ENCODE assay signal across 22 mouse cellular contexts in genomic region chr3:122515568-122516326, GRCm38 (mm10).
DNase-seq lines count a peak whose midpoint lies in the region; ATAC-seq lines count a peak whose summit lies in the region.
"Had no signal": no experiment of that assay in that cellular context is flagged by ENCODE, and none has a peak within 500 bp of the region (broad histone marks: within the 10 kb centered on the region; RNA-seq: fewer than 3 reads in every experiment).

No protein-coding gene starts in this region.

- H3K9ac ChIP-seq in hindbrain, embryonic 14.5 days, result no peak overlapping the region
- H3K9ac ChIP-seq: embryonic facial prominence, embryonic 13.5 days; heart, embryonic 15.5 days; hindbrain, embryonic 13.5 days; liver, embryonic 12.5 days; lung, embryonic 14.5 days; stomach, embryonic 15.5 days had no signal

- H3K36me3 ChIP-seq in hindbrain, embryonic 10.5 days, result peaks cover 32% of the 10 kb centered on the region
- no peaks in the 10 kb centered on the region for H3K36me3 ChIP-seq in hindbrain, embryonic 14.5 days (replicated peaks; ENCODE audit: control insufficient read depth, insufficient read depth)
- H3K36me3 ChIP-seq in limb, embryonic 10.5 days, result peaks cover 9% of the 10 kb centered on the region
- H3K36me3 ChIP-seq: heart, embryonic 15.5 days; hindbrain, embryonic 13.5 days; liver, embryonic 12.5 days; stomach, embryonic 15.5 days had no signal

- H3K9me3 ChIP-seq in hindbrain, embryonic 10.5 days, result no peaks in the 10 kb centered on the region
- no peaks in the 10 kb centered on the region for H3K9me3 ChIP-seq in hindbrain, embryonic 14.5 days (ENCODE audit: control insufficient read depth, low read length)
- H3K9me3 ChIP-seq in limb, embryonic 10.5 days (replicated peaks), result no peaks in the 10 kb centered on the region
- H3K9me3 ChIP-seq: embryonic facial prominence, embryonic 13.5 days; heart, embryonic 15.5 days; hindbrain, embryonic 13.5 days; liver, embryonic 12.5 days; stomach, embryonic 15.5 days had no signal

- no peak overlapping the region for H3K4me3 ChIP-seq in hindbrain, embryonic 10.5 days
- no peak overlapping the region for H3K4me3 ChIP-seq in hindbrain, embryonic 14.5 days (replicated peaks; ENCODE audit: low read length)
- H3K4me3 ChIP-seq in limb, embryonic 10.5 days, result no peak overlapping the region
- H3K4me3 ChIP-seq: embryonic facial prominence, embryonic 13.5 days; heart, embryonic 15.5 days; hindbrain, embryonic 13.5 days; liver, embryonic 12.5 days; stomach, embryonic 15.5 days had no signal

- no peak overlapping the region for H3K4me2 ChIP-seq in hindbrain, embryonic 14.5 days (replicated peaks)
- H3K4me2 ChIP-seq: embryonic facial prominence, embryonic 13.5 days; heart, embryonic 15.5 days; hindbrain, embryonic 13.5 days; liver, embryonic 12.5 days; lung, embryonic 14.5 days; stomach, embryonic 15.5 days had no signal

- 78% methylated on average over 6 of the region's 6 CpGs for WGBS in hindbrain, embryonic 10.5 days
- WGBS in hindbrain, embryonic 14.5 days, result 87% methylated on average over 6 of the region's 6 CpGs
- 64% methylated on average over 6 of the region's 6 CpGs for WGBS in limb, embryonic 10.5 days

- DNase-seq in hindbrain, embryonic 10.5 days (ENCODE audit: low spot score), result no peak
- no peak for DNase-seq in hindbrain, embryonic 14.5 days (ENCODE audit: low spot score)
- DNase-seq in 3134 (ENCODE audit: extremely low read depth, insufficient read length, low spot score) (peak; percentile 50), 3T3-L1 (ENCODE audit: low read depth, low spot score) (peak; percentile 74)
- no peak for DNase-seq in limb, embryonic 10.5 days (ENCODE audit: low spot score)
- no peak for DNase-seq in layer of hippocampus, adult 8-10 months (ENCODE audit: low spot score in 2 of 2)
- DNase-seq in embryo, embryonic 10.5 days (ENCODE audit: low spot score), result no peak
- DNase-seq: adrenal gland, postnatal 25 days; cerebellum, adult 2 months; gastrocnemius, postnatal 36 days; kidney, adult 18-20 months; kidney, postnatal 25 days; lung, embryonic 14.5 days; midbrain, embryonic 14.5 days; right cerebral cortex, adult 18-20 months had no signal

- peak overlapping the region; percentile 36; the same call in 1 of the 2 replicates for H3K27ac ChIP-seq in hindbrain, embryonic 10.5 days
- H3K27ac ChIP-seq in hindbrain, embryonic 14.5 days, result no peak overlapping the region
- H3K27ac ChIP-seq in limb, embryonic 10.5 days, result peak overlapping the region; percentile 86
- H3K27ac ChIP-seq: embryonic facial prominence, embryonic 13.5 days; heart, embryonic 15.5 days; hindbrain, embryonic 13.5 days; liver, embryonic 12.5 days; stomach, embryonic 15.5 days had no signal

- no peaks in the 10 kb centered on the region for H3K27me3 ChIP-seq in hindbrain, embryonic 10.5 days (ENCODE audit: insufficient read depth, poor library complexity, severe bottlenecking)
- H3K27me3 ChIP-seq in hindbrain, embryonic 14.5 days (ENCODE audit: control insufficient read depth, insufficient read depth, low read length), result no peaks in the 10 kb centered on the region
- H3K27me3 ChIP-seq in limb, embryonic 10.5 days (ENCODE audit: low read depth, poor library complexity, severe bottlenecking), result no peaks in the 10 kb centered on the region
- H3K27me3 ChIP-seq: CH12.LX; heart, embryonic 15.5 days; hindbrain, embryonic 13.5 days; liver, embryonic 12.5 days; stomach, embryonic 15.5 days had no signal

- peaks cover 41% of the 10 kb centered on the region for H3K4me1 ChIP-seq in hindbrain, embryonic 10.5 days (replicated peaks)
- peaks cover 30% of the 10 kb centered on the region for H3K4me1 ChIP-seq in hindbrain, embryonic 14.5 days (replicated peaks; ENCODE audit: control insufficient read depth, insufficient read depth, low read length)
- H3K4me1 ChIP-seq in limb, embryonic 10.5 days, result peaks cover 66% of the 10 kb centered on the region

- no peak for ATAC-seq in hindbrain, embryonic 14.5 days (ENCODE audit: low FRiP score)
- ATAC-seq: activated CD4-positive, CD25-positive, alpha-beta regulatory T cell, adult 4 months; liver, embryonic 12.5 days had no signal

Comparison
In these comparisons a context has a peak if more than half of its experiments do, and no peak if none do; other contexts are left out.
1. DNase-seq: peak in 3134 (single experiment) and 3T3-L1 (single experiment); none in hindbrain, embryonic 10.5 days (single experiment), hindbrain, embryonic 14.5 days (single experiment), limb, embryonic 10.5 days (single experiment), layer of hippocampus, adult 8-10 months (0 of 2) and embryo, embryonic 10.5 days (single experiment).